Mouse (Mus musculus) CH12.LX (cell line): ENCODE measurements at regions not wholly inside any gene's neighbourhood (a gene's known extent, or its start where the extent isn't known, plus 50 kb on each side); places are given as distances from the start of the nearest gene placed in this dataset.

Experiments
- DNase-seq: peaks from one replicate; pipeline ENCODE4 v3.0.0-alpha.2; 2013; ENCODE audit errors: extremely low read depth
- H3K27ac ChIP-seq: 2 replicates; pipeline ENCODE4 v1.5.1; 2012; ENCODE audit warnings: low read depth, mild to moderate bottlenecking, control low read depth, moderate library complexity; ENCODE audit not compliant: insufficient read depth
- H3K27me3 ChIP-seq: replicated peaks from 2 replicates; pipeline ENCODE3; 2012; ENCODE audit warnings: inconsistent platforms
- H3K36me3 ChIP-seq, 2 experiments: replicated peaks in 1 of 2; 2 replicates each; pipeline versions ENCODE3 to v1.6.1; 2012; ENCODE audit warnings: inconsistent platforms in 1 of 2, low read length in 1 of 2, mild to moderate bottlenecking in 1 of 2, mixed read lengths in 1 of 2, moderate library complexity in 1 of 2; ENCODE audit not compliant: control insufficient read depth in 1 of 2, insufficient read depth in 1 of 2
- H3K4me1 ChIP-seq, 2 experiments: 2 replicates each; pipeline ENCODE4 v1.6.1; 2012; ENCODE audit warnings: inconsistent platforms in 1 of 2, moderate library complexity in 1 of 2; ENCODE audit not compliant: insufficient read depth in 2 of 2, control insufficient read depth in 1 of 2
- H3K4me2 ChIP-seq: 2 replicates; pipeline ENCODE4 v1.6.1; 2012; ENCODE audit warnings: low read depth, mild to moderate bottlenecking, control low read depth; ENCODE audit not compliant: poor library complexity, insufficient read depth, severe bottlenecking
- H3K4me3 ChIP-seq, 3 experiments: fragments of 150-350 bp in 1 of 3; sonication (generic) in 1 of 3; replicated peaks in 1 of 3; 2 replicates each; pipeline versions ENCODE3 to v1.5.1; 2011 to 2012; ENCODE audit warnings: low read depth in 2 of 3, low read length in 2 of 3, mild to moderate bottlenecking in 2 of 3, moderate library complexity in 2 of 3, control low read depth in 1 of 3, improper control_type of control experiment in 1 of 3, inconsistent platforms in 1 of 3, mixed read lengths in 1 of 3; ENCODE audit not compliant: poor library complexity in 1 of 3
- H3K79me2 ChIP-seq: replicated peaks from 2 replicates; pipeline ENCODE4 v1.6.1; 2012; ENCODE audit warnings: mild to moderate bottlenecking, moderate library complexity; ENCODE audit not compliant: control insufficient read depth, poor library complexity, insufficient read depth, severe bottlenecking; ENCODE audit errors: extremely low read depth
- H3K9ac ChIP-seq: 2 replicates; pipeline ENCODE4 v1.6.1; 2012; ENCODE audit warnings: low read depth, mild to moderate bottlenecking, control low read depth, moderate library complexity; ENCODE audit not compliant: insufficient read depth
- H3K9me3 ChIP-seq: replicated peaks from 2 replicates; pipeline ENCODE3; 2012; ENCODE audit warnings: low read length, inconsistent platforms, mixed read lengths
- BHLHE40 ChIP-seq: IDR thresholded peaks from 2 replicates; pipeline ENCODE4 v1.6.1; 2011; ENCODE audit warnings: mild to moderate bottlenecking, low read depth, low read length, improper control_type of control experiment
- CHD1 ChIP-seq: IDR thresholded peaks from 2 replicates; pipeline ENCODE4 v1.6.1; 2012; ENCODE audit warnings: low read depth, low read length, improper control_type of control experiment, inconsistent platforms
- CHD2 ChIP-seq: IDR thresholded peaks from 2 replicates; pipeline ENCODE4 v1.6.1; 2011; ENCODE audit warnings: low read length, improper control_type of control experiment
- CTCF ChIP-seq, 2 experiments: IDR thresholded peaks in 1 of 2; conservative IDR thresholded peaks in 1 of 2; 2 replicates each; pipeline ENCODE4 v1.5.1; 2011 to 2012; ENCODE audit warnings: low read depth in 2 of 2, low read length in 2 of 2, improper control_type of control experiment in 1 of 2, inconsistent platforms in 1 of 2, mild to moderate bottlenecking in 1 of 2, moderate library complexity in 1 of 2
- EP300 ChIP-seq: IDR thresholded peaks from 2 replicates; pipeline ENCODE4 v1.6.1; 2011; ENCODE audit warnings: low read length, improper control_type of control experiment
- ETS1 ChIP-seq: conservative IDR thresholded peaks from 2 replicates; pipeline ENCODE4 v1.6.1; 2012; ENCODE audit warnings: low read depth, mild to moderate bottlenecking, inconsistent platforms, low read length, improper control_type of control experiment, moderate library complexity
- GABPA ChIP-seq: IDR thresholded peaks from 2 replicates; pipeline ENCODE4 v1.6.1; 2012; ENCODE audit warnings: low read depth, low read length, improper control_type of control experiment, inconsistent platforms; ENCODE audit not compliant: insufficient replicate concordance
- HCFC1 ChIP-seq: IDR thresholded peaks from 2 replicates; pipeline ENCODE4 v1.6.1; 2012; ENCODE audit warnings: low read depth, mild to moderate bottlenecking, inconsistent platforms, low read length, improper control_type of control experiment
- JUN ChIP-seq: IDR thresholded peaks from 2 replicates; pipeline ENCODE4 v1.6.1; 2011; ENCODE audit warnings: low read depth, mild to moderate bottlenecking, low read length, improper control_type of control experiment, moderate library complexity; ENCODE audit not compliant: insufficient read depth
- JUND ChIP-seq: conservative IDR thresholded peaks from 2 replicates; pipeline ENCODE4 v1.6.1; 2011; ENCODE audit warnings: low read depth, low read length, improper control_type of control experiment
- MAFK ChIP-seq: IDR thresholded peaks from 2 replicates; pipeline ENCODE4 v1.6.1; 2011; ENCODE audit warnings: low read length, improper control_type of control experiment; ENCODE audit not compliant: insufficient replicate concordance
- MAX ChIP-seq: IDR thresholded peaks from 2 replicates; pipeline ENCODE4 v1.6.1; 2011; ENCODE audit warnings: low read length, improper control_type of control experiment
- MEF2A ChIP-seq: IDR thresholded peaks from 2 replicates; pipeline ENCODE4 v1.6.1; 2014; ENCODE audit warnings: low read depth, mild to moderate bottlenecking, inconsistent platforms, low read length, improper control_type of control experiment, borderline replicate concordance
- PAX5 ChIP-seq: IDR thresholded peaks from 2 replicates; pipeline ENCODE4 v1.6.1; 2012; ENCODE audit warnings: low read length, inconsistent platforms, mixed read lengths
- POLR2A ChIP-seq: IDR thresholded peaks from 2 replicates; pipeline ENCODE4 v1.6.1; 2011; ENCODE audit warnings: low read depth, mild to moderate bottlenecking, improper control_type of control experiment, low read length
- POLR2AphosphoS2 ChIP-seq: IDR thresholded peaks from 2 replicates; pipeline ENCODE4 v1.6.1; 2011; ENCODE audit warnings: low read depth, low read length, improper control_type of control experiment
- RAD21 ChIP-seq: IDR thresholded peaks from 2 replicates; pipeline ENCODE4 v1.6.1; 2011; ENCODE audit warnings: low read depth, mild to moderate bottlenecking, low read length, improper control_type of control experiment, moderate library complexity
- SIN3A ChIP-seq: IDR thresholded peaks from 2 replicates; pipeline ENCODE4 v1.6.1; 2012; ENCODE audit warnings: low read length, improper control_type of control experiment, inconsistent platforms
- TCF12 ChIP-seq: IDR thresholded peaks from 2 replicates; pipeline ENCODE4 v1.6.1; 2014; ENCODE audit warnings: low read depth, mild to moderate bottlenecking, inconsistent platforms, low read length, improper control_type of control experiment
- USF1 ChIP-seq: IDR thresholded peaks from 2 replicates; pipeline ENCODE4 v1.6.1; 2014; ENCODE audit warnings: low read depth, mild to moderate bottlenecking, inconsistent platforms, low read length, improper control_type of control experiment
- ZC3H11A ChIP-seq: IDR thresholded peaks from 2 replicates; pipeline ENCODE4 v1.6.1; 2012; ENCODE audit warnings: low read depth, mild to moderate bottlenecking, inconsistent platforms, low read length, improper control_type of control experiment
- ZKSCAN1 ChIP-seq: IDR thresholded peaks from 2 replicates; pipeline ENCODE4 v1.6.1; 2012; ENCODE audit warnings: low read depth, inconsistent platforms, low read length, improper control_type of control experiment, borderline replicate concordance
- ZMIZ1 ChIP-seq: IDR thresholded peaks from 2 replicates; pipeline ENCODE4 v1.6.1; 2012; ENCODE audit warnings: low read depth, mild to moderate bottlenecking, inconsistent platforms, low read length, improper control_type of control experiment
- ZNF384 ChIP-seq: IDR thresholded peaks from 2 replicates; pipeline ENCODE4 v1.6.1; 2012; ENCODE audit warnings: low read depth, low read length, improper control_type of control experiment, inconsistent platforms
- dilution Hi-C: fragments of 300-500 bp; cut with MboI; formaldehyde crosslinking; loops from 2 replicates; pipeline ENCODE4 v1.14.3; 2020; ENCODE audit warnings: low sequenced_read_pairs; ENCODE audit not compliant: extremely low pct_unique_long_range_greater_than_20kb, extremely low pct_ligation_motif_present
- in situ Hi-C: fragments of 300-500 bp; cut with MboI; formaldehyde crosslinking; loops from 3 replicates; pipeline ENCODE4 v1.14.3; 2019; ENCODE audit warnings: low sequenced_read_pairs, low pct_ligation_motif_present, low pct_unique_long_range_greater_than_20kb, mixed read lengths

DNA sequence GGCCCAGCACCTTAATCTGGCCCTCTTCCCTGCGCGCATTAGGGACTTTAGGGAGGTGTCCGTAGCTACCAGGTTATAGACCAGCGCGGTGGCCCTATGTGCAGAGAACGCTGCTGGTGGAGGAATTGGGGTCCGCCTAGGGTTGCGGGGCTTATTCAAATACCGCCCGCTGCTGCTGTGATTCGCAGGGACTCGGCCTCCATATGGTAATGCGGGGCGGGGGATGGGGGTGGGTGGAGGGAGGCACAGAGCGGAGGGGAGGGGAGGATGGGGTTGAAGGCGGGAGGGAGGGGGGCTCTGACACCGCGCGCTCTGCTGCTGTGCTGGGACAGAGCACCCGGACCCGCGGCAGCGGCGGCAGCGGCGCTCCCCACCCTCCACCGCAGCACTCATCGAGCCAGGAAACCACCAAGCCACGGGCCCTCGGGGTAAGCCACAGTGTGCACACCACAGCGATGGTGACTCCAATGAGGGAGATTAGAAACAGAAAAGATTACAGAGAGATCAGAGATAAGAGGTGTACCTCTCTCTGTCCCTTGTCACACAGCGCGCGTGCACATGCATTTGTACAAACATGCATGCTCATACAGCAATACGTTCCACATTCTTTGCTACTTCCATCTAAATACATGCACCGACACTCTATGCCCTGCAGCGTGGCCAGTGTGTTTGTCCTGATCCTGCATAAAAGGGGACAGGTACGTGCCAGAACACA is 223.4 kb downstream of the Mef2c start:
- Histone ChIP-seq H3K9ac (peak overlapping the region; percentile 60), H3K4me2 (peak overlapping the region; percentile 22), H3K4me3 (peak overlapping the region in 1 of 3 experiments; percentile 44), H3K79me2 (no peaks in the 10 kb centered on the region), H3K9me3 (peaks cover 11% of the 10 kb centered on the region), H3K36me3 (peaks cover 0 to 26% of the 10 kb centered on the region in 2 experiments), H3K27me3 (no peaks in the 10 kb centered on the region), H3K27ac (no peak overlapping the region), H3K4me1 (peaks cover 2 to 24% of the 10 kb centered on the region in 2 experiments; a peak in 2 of 4 replicates)
- dilution Hi-C loops (no loop called here), in situ Hi-C loops (no loop called here)
- TF ChIP-seq SIN3A (no peak), RAD21 (no peak), MEF2A (no peak), HCFC1 (no peak), EP300 (no peak), ZC3H11A (no peak), ZNF384 (no peak), JUN (no peak), GABPA (no peak), MAFK (no peak), PAX5 (no peak), USF1 (no peak), JUND (no peak), ETS1 (no peak), BHLHE40 (no peak), ZKSCAN1 (no peak), POLR2A (no peak), ZMIZ1 (no peak), MAX (no peak)
- no peak for DNase-seq

DNA sequence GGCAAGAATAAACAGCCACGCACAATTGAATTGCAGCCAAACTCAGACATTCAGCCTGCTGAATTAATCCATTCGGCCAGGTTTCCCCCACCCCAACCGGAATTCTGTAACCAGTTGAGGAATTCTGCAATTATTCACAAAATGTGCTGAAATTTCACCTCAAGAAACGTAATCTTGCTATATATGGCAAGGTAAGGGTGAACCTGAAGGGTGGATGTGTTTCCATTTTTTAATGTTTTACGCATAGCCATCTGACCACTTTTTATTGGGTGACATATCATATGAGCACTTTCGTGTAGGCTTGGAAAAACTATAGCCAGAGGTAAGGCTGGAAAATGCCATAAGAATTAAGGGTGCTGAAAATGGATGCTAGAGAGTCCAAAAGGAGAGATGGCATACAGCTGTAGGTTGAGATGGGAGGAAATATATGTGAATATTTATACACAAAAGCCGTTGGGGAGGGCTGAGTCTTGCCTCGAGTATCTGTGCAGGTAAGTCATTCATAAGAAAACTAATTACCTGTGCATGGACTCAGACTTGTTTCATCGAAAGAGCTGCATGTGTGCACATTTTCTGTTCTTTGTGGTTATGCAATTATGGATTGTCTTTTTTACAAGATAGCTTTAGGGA is 224.0 kb downstream of the Mef2c start:
- no peak for DNase-seq
- Histone ChIP-seq H3K36me3 (peaks cover 0 to 29% of the 10 kb centered on the region in 2 experiments), H3K4me2 (0 out of 2 replicates have a peak overlapping the region, but pooled peaks have one; percentile 26), H3K27ac (no peak overlapping the region), H3K9ac (no peak overlapping the region), H3K4me3 (no peak overlapping the region), H3K27me3 (no peaks in the 10 kb centered on the region), H3K79me2 (no peaks in the 10 kb centered on the region; the same call in 1 of the 2 replicates), H3K4me1 (peaks cover 2 to 18% of the 10 kb centered on the region in 2 experiments; a peak in 2 of 4 replicates), H3K9me3 (peaks cover 11% of the 10 kb centered on the region)
- TF ChIP-seq CHD1 (no peak), MAFK (no peak), TCF12 (no peak), USF1 (no peak), JUN (no peak), CTCF (conservative IDR thresholded peaks at IDR 0.05 in 1 of 2, IDR thresholded peaks at IDR 0.05 in 1 of 2; ENCODE audit: low read depth in 2 of 2, low read length in 2 of 2) (no peak), SIN3A (no peak), CHD2 (no peak), EP300 (no peak), PAX5 (no peak), POLR2AphosphoS2 (no peak), ZC3H11A (no peak)
- in situ Hi-C loops (no loop called here), dilution Hi-C loops (no loop called here)
